Mouse (Mus musculus): Measurements from ENCODE around the gene Klri2. TPM values are rescaled to one million over a fixed set of nuclear protein-coding genes. Genes with fewer than 3 reads are reported as not detected.
A peak's percentile ranks its signal among the peaks of the same experiment; 100 is the strongest.
"Not testable (repeated sequence)": the region's sequence is repeated elsewhere in the genome, so short reads cannot be mapped to it uniquely, and the experiment has no call there.

Klri2 gene
- total RNA-seq (2022), result under 1 TPM; 0.08 to 0.24 (median 0.16) TPM

- no peak for DNase-seq
These were observed at the start of gene Klri2 for GRCm38 (mm10) chr6:129740069-129740721. Gene Klri2, minus strand, starts transcription at chr6:129740484.

- not testable (repeated sequence) for DNase-seq
These were observed 43.9 kb upstream of the Klri2 start, which contains the start of gene Gm156 for GRCm38 (mm10) chr6:129784170-129784569. Gene Gm156, minus strand, starts transcription at chr6:129784270.

GRCm38 (mm10) chr6:129747654-129748032, 7.4 kb upstream of the Klri2 start:
- DNase-seq, result no peak

GRCm38 (mm10) chr6:129747016-129747653, 6.9 kb upstream of the Klri2 start:
- no peak for DNase-seq

GRCm38 (mm10) chr6:129746151-129746550, 5.9 kb upstream of the Klri2 start:
- no peak for DNase-seq

GRCm38 (mm10) chr6:129736414-129736813, 3.9 kb downstream of the Klri2 start:
- DNase-seq, result no peak

- no peak for DNase-seq
These were observed 13.0 kb downstream of the Klri2 start for GRCm38 (mm10) chr6:129727237-129727636.

- no peak for DNase-seq
These were observed 18.9 kb downstream of the Klri2 start for GRCm38 (mm10) chr6:129721390-129721789.

GRCm38 (mm10) chr6:129720487-129720886, 19.8 kb downstream of the Klri2 start:
- DNase-seq, result no peak

- DNase-seq, result no peak
These were observed 23.3 kb downstream of the Klri2 start, which contains the start of gene Klri1 for GRCm38 (mm10) chr6:129717032-129717431. Gene Klri1, minus strand, starts transcription at chr6:129717132.

GRCm38 (mm10) chr6:129713566-129713965, 26.7 kb downstream of the Klri2 start:
- no peak for DNase-seq

GRCm38 (mm10) chr6:129691436-129691835, 48.8 kb downstream of the Klri2 start:
- peak; percentile 12 for DNase-seq

- DNase-seq, result peak; percentile 20
These were observed 59.9 kb downstream of the Klri2 start for GRCm38 (mm10) chr6:129680379-129680778.

Small RNA genes within 50 kb of the gene (microRNA-seq; reads per million reads assigned to microRNA genes)
- 0 reads per million in 2 experiments for gene Mir680-1

Other genes starting within 250 kb of the Klri2 start
- gene Olr1, start 233.3 kb downstream of the Klri2 start, total RNA-seq (2022), result under 1 TPM in 3 of 4 experiments, not detected in 1; 0.23 to 0.27 (median 0.24) TPM
- gene Tmem52b, start 227.9 kb downstream of the Klri2 start, total RNA-seq (2022), result not detected
- 100 to 1,000 TPM; 264 to 374 (median 322) TPM for gene Gabarapl1, start 207.3 kb downstream of the Klri2 start, total RNA-seq (2022)
- gene Klre1, start 162.6 kb downstream of the Klri2 start, total RNA-seq (2022), result under 1 TPM in 2 of 4 experiments, not detected in 2; 0.22 to 0.44 TPM
- under 1 TPM in 3 of 4 experiments, not detected in 1; 0.46 to 0.68 (median 0.67) TPM for gene Klrd1, start 148.7 kb downstream of the Klri2 start, total RNA-seq (2022)
- 1 to 10 TPM in 2 of 4 experiments, under 1 TPM in 2; 0.31 to 1.6 (median 1.0) TPM for gene Klrk1, start 116.6 kb downstream of the Klri2 start, total RNA-seq (2022)
- gene Klrc3, start 97.1 kb downstream of the Klri2 start, total RNA-seq (2022), result not detected
- under 1 TPM in 1 of 4 experiments, not detected in 3; 0.31 TPM for gene Klrc2, start 79.8 kb downstream of the Klri2 start, total RNA-seq (2022)
- gene Klrc1, start 61.5 kb downstream of the Klri2 start, total RNA-seq (2022), result under 1 TPM; 0.14 to 0.49 (median 0.25) TPM
- gene Klri1, start 23.4 kb downstream of the Klri2 start, total RNA-seq (2022), result not detected
- gene Gm156, start 43.8 kb upstream of the Klri2 start, total RNA-seq (2022), result not detected
- not detected for gene Gm17631, start 122.2 kb upstream of the Klri2 start, total RNA-seq (2022)
- under 1 TPM in 1 of 4 experiments, not detected in 3; 0.24 TPM for gene Klra17, start 136.2 kb upstream of the Klri2 start, total RNA-seq (2022)
- not detected for gene Klra5, start 177.2 kb upstream of the Klri2 start, total RNA-seq (2022)